Mouse (Mus musculus): ENCODE data around the gene Spred1. TPM values are rescaled to one million over a fixed set of nuclear protein-coding genes. Genes with fewer than 3 reads are reported as not detected.
"Not testable (repeated sequence)": the region's sequence is repeated elsewhere in the genome, so short reads cannot be mapped to it uniquely, and the experiment has no call there.

Gene Spred1
- total RNA-seq, 2 experiments from 2014 or later, result 4.2 to 7.5 TPM

DNA sequence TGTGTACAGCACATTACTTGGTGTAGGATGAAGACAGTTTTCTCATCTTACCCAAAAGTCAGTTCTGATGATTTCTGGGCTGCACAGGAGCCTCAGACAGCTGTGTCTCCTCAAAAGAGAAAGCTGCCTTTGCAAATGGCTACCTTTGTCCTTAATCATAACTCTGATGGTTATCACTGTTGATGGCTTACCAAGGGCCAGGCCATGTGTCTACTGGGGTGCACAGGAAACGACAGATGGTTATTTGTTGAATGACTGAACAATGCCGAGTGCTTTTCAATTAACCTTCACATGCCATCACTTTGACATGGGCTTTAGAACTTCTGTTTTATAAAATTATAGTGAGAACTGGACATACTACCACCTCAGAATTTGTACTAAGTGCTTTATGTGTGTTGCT, 2.7 kb upstream of the Spred1 start:
- ATAC-seq (replicated peaks; ENCODE audit: low FRiP score, poor library complexity, severe bottlenecking), result no peak

DNA sequence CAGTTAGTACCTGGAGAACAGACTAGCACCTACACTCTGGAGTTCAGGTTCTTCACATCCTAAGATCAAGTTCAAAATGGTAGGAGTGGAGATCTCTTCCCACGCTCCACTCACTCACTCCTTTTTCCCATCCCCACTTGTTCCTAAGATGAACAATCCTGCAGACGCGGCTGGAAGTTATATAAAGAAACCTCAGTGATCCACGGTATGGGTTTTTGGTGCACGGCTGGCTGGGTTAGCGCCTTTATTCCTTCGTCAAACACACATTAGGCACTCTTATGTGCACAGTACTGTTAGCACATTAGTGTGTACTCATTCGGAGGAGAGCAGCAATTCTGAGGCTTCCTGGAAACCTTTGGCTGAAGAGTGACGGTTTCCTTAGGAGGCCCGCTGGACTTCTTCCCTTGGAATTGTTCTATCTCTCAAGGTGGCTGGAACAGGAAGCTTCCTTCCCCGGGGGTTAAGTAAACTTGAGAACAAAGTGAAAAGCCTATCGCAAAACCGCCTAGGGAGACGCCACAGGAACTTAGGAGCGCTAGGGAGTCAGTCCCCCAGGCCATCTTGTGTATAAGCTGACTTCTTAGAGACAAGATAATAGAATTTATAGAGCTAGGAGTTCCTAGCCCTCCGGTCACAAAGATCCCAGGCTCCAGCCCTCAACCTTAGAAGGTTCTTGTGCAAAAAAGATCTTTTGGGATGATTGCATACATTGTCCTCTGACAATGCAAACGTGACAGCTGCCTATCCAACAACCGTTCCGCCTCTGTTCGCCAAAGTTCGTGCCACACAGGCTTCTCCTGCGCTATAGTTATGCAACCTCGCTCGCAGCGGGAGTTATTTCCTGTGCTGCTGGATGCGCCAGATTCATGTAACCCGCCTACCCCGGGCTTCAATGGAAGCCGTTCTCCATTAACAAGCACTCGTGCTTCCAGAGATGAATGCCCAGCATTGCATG, 1.6 kb upstream of the Spred1 start:
- no peak for ATAC-seq (replicated peaks; ENCODE audit: low FRiP score, poor library complexity, severe bottlenecking)

DNA sequence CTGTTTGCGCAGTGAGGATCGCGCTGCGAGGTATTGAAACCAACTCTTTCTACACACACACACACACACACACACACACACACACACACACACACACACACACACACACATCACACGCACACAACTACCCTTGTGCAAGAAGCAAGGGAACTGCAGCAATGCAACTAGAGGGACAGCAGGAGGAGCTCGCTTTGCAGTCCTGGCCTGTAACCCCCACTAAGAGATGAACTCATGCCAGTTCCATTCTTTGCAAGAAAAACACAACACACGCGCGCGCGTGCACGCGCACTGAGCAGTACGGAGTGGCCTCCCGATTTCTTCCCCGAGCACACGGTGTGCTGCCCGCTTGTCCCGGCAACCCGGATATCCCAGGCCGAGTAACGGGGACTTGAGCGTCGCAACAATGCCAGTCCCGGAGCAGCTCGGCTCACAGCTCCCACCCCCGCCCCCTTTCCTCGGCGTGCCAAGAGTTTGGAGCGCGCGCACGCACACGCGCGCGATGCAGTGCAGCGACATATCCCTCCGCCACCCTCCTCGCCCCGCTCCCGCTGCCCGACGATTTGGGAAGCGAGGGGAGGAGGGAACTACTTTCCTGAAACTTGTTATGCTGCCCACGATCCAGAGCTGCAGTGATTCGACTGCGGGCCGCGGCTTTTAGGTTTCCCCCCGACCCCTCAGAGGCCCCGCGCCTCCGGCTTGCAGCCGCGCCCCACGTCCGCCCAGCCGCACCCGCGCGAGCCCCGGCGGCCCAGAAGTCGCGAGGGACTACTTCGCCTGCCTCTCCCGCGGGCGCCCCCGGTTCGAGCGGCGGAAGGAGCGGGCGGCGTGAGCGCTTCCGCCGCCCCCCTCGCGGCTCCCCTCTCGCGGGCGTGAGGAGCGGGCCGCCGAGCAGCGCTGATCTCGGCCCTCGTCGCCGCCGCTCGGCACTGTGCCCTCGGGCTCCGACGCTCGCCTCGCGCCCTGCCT, 645 bp upstream of the Spred1 start:
- peak; percentile 67 for ATAC-seq (replicated peaks; ENCODE audit: low FRiP score, poor library complexity, severe bottlenecking)

DNA sequence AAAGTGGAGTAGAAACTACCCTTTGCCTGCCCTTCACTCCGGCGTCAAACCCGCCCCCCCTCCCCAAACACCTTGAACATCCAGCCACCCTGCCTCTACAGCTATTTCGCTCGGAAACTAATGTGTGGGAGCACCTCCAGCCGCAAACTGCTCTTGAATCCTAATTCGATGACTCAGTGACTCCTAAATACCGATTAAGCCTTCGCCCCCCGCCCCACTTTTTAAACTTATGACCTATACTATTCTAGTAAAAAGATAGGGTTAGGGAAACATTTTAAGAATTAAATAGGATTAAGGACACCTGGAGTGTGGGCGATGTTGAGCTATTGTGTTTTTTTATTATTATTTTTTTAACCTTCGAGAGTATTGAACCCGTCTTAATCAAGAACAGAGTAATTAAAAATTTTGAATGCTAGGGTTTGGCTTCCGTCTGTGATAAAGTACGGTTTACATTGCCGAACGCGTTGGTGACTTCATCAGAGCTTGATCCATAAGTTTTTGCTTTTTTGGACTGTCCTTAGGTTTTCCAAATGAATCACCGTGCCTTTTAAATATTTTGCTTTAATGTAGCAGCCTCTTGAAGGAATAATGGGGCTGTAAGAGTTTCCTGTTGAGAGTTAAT, 921 bp downstream of the Spred1 start:
- ATAC-seq (replicated peaks; ENCODE audit: low FRiP score, poor library complexity, severe bottlenecking), result no peak

DNA sequence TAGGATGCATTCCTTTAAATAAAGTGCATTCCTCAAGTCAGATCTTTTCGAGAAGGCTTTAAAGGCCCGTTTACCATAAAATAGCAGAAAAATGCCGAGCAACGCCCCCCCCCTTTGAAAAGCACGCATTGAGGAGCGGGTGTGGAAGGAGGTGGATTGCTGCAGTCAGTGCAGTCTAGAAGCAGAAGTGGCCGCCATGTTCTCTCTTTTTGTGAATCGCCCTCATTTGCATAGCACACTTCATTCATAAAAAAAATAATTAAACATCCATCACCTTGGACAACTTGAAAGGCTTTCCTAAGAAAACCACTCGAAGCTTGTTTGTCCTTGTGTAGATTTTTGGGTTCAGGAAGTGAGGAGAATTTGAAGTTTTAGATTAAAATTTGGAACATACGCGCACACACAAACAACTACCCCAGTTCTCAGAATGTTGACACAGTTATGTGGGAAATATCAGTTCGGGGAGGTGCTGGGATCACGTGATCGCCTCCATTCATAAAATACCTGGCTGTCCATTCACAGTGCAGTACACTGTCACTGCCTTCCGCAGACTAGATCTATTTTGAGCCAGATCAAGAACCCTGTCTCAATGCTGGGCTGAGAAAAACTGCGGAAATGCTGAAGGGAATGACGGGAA, 1.6 kb downstream of the Spred1 start:
- peak; percentile 70 for ATAC-seq (replicated peaks; ENCODE audit: low FRiP score, poor library complexity, severe bottlenecking)

DNA sequence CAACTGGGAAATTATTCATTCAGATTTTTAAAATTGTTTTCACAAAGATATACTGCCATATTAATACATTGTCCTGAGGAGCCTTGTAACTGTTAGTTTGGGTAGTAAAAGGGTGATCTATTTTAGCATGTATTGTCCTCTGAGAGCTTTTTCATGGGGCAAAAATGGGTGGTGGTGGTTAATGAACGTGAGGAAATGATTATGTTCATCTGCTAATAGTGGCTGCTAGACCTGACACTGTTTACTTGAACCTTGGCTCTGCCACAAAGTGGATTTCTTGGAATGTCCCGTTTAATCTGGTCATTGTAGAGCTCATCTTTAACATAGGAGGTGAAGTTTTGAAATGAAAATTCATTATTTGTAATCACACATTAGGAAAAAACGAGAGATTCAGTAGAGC, 2.5 kb downstream of the Spred1 start:
- no peak for ATAC-seq (replicated peaks; ENCODE audit: low FRiP score, poor library complexity, severe bottlenecking)

DNA sequence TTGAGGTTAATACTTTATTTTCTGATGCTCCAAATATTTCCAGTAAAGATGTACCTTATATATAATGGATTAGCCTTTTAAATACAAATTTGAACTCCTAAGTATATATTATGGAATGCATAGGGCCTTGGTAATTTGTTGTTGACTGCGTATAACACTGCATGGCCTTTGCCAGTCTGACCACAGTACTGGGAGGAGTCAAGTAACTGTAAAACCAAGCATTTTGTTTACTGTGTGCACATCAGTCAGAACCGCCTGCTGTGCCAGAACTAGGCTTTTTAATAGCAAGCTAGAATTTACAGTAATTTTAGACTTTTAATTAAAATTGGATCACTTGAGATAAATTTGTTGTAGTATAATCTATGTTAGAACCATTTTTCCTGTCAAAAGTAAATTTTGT, 3.7 kb downstream of the Spred1 start:
- ATAC-seq (replicated peaks; ENCODE audit: low FRiP score, poor library complexity, severe bottlenecking), result no peak

DNA sequence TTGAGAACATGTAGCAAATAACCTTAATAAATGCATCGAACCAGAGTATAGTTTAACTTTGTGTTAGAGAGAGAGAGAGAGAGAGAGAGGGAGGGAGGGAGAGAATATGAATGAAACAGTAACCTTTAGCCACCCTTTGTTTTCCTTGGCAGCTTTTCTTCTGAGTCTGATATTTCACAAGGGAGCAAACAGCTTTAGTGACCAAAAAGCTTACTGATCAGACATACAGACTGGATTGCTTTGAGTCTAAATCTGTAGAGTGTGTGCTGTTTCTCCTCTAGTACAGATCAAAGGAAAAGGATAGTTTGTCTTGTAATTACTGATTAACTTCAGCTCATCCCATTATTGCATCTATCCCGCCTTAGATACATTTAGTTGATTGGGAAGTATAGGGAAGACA, 8.0 kb downstream of the Spred1 start:
- ATAC-seq (replicated peaks; ENCODE audit: low FRiP score, poor library complexity, severe bottlenecking), result no peak

DNA sequence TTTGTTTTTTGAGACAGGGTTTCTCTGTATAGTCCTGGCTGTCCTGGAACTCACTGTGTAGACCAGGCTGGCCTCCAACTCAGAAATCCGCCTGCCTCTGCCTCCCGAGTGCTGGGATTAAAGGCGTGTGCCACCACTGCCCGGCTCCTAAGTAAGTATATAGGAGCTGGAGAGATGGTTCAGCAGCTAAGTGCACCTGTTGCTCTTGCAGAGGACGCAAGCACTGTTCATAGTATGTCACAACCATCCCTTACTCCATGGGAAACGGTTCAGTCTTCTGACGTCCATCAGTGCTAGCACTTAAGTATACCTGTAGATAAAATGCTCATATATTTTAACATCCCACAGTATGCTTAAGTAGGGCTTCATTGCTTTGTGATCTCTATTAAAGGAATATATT, 9.9 kb downstream of the Spred1 start:
- not testable (repeated sequence) for ATAC-seq (replicated peaks; ENCODE audit: low FRiP score, poor library complexity, severe bottlenecking)

DNA sequence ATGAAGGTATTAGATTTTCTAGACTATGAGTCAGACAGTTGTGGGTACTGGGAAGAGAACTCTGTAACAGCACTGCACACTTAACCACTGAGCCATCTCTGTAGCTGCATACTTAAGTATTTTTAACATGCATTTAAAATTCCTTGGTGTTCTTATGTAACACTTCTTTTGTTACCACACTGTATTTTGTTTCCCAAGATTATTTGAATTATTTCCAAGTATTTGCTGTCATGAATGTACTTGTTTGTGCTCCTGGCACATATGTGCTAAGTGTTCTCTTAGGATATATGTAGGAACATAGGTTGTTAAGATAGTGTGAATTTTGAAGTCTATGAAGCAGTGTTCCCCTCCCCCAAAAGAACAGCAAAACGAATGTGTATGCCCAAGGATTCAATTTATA, 10.7 kb downstream of the Spred1 start:
- ATAC-seq (replicated peaks; ENCODE audit: low FRiP score, poor library complexity, severe bottlenecking), result no peak

DNA sequence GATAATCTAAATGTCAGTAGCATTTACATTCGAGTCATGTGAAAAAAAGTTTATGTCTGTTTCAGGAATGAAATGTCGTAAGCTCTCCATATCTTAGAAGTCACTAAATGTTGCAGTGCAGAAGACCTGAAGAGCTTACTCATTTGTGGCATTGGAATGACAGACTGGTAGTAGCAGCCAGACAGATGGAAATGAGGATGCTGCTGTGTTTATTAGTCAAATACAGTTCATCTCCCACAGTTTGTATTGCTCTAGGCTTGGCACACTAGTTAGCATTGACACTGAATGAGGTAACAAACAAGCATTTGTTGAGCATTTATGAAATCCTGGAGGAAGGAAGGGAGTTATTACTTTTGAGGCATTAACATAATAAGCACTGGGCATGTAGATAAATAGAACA, 12.4 kb downstream of the Spred1 start:
- ATAC-seq (replicated peaks; ENCODE audit: low FRiP score, poor library complexity, severe bottlenecking), result no peak

DNA sequence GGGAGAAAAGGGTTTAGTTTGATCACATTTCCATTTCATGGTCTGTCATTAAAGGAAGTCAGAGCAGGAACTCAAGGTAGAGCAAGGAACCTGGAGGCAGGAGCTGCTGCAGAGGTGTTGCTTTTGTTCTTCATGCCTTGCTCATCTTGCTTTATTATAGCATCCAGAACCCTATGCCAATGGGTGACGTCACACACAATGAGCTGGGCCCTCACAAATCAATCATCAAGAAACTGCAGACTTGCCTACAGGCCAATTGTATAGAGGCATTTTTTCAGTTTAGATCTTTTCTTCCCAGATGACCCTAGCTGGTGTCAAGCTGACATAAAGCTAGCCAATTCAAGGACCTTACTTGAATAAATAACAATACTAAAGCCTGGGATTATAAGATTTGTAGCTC, 16.6 kb downstream of the Spred1 start:
- ATAC-seq (replicated peaks; ENCODE audit: low FRiP score, poor library complexity, severe bottlenecking), result no peak

DNA sequence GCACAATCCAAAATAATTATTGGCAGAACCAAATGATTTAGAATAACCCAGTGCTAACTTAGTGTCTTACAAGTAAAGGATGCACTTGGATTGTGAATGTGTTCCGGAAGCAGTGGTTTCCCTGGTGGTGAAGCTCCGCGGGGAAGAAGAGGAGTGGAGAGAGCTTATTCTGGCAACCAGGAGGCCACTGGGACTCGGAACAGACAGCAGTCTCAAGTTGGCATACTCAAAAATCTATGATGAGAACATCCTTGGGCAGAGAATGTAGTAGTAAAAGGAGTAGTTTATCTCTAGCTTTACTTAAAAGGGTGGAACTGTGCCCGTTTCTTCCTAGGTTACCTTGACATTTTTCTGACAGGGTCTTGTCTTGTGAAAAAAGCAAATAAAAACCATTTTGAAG, 17.8 kb downstream of the Spred1 start:
- ATAC-seq (replicated peaks; ENCODE audit: low FRiP score, poor library complexity, severe bottlenecking), result no peak

DNA sequence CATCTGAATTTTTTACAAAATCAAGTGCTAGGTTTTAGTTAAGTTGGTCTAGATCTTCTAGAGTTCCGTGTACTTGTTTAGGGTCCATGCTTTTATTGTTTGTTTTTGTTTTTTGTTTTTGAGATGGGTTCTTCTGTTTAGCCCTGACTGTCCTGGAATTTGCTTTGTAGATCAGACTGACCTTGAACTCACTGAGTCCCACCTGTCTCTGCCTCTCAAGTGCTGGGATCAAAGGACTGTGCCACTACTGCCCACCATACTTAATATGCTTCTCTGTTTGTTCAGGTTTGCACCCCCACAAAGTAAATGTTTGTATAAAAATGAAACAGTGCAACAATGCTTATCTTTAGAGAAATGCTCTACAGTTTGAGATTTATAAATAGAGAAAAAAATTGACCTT, 18.8 kb downstream of the Spred1 start:
- ATAC-seq (replicated peaks; ENCODE audit: low FRiP score, poor library complexity, severe bottlenecking), result no peak

DNA sequence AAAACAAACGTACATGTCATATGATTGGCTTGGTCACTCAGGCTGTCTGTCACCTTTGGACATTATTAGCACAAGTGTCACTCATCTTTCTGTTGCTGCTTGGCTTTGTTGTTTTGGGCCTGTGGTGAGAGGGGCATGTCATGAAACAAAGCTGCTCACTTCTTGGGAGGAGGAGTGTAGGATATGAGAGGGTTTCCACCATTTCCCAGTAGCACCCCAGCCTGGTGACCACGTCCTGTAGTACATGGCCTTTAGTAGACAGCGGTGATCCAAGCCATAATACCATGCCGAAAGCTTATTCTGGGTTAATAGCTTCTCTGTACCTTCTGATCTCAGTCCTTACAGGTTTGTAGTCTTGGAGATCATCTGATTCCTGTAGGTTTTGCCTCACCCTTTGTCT, 21.9 kb downstream of the Spred1 start:
- ATAC-seq (replicated peaks; ENCODE audit: low FRiP score, poor library complexity, severe bottlenecking), result no peak

DNA sequence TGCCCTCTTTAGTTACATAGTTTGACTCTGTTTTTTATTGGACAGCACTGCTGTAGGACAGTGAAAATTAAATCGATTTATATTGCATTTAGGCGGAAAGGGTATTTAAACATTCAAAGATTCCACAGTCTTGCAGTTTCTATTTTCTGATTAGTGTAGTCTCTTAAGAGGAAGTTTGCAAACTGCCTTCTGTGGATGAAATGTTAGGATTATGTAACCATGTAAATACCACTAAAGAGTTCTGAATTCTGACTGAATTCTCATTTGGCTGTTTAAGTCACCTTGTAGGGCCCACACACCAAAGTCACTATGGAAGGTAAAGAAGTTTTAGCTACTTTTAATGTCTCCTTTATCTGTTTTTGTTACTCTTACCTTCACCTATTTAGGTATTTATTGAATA, 24.9 kb downstream of the Spred1 start:
- ATAC-seq (replicated peaks; ENCODE audit: low FRiP score, poor library complexity, severe bottlenecking), result no peak

DNA sequence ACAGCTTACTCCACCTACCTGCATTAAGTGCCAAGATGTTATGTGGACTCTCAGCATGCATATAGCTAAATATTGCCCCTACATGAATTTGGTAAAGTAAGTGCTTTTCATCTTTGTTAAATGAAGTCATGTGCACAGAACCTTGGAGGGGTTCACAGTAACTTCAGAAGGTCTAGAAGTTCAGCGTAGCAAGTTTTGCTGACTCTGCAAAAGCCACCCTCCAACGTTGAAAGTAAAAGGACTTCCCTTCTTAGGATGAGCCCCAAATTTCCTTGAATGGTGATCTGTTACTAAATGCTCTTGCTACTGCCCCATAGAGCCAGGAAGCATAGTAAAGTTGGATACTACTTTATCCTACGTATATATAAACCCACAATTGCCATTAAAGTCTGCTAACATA, 25.4 kb downstream of the Spred1 start:
- no peak for ATAC-seq (replicated peaks; ENCODE audit: low FRiP score, poor library complexity, severe bottlenecking)

DNA sequence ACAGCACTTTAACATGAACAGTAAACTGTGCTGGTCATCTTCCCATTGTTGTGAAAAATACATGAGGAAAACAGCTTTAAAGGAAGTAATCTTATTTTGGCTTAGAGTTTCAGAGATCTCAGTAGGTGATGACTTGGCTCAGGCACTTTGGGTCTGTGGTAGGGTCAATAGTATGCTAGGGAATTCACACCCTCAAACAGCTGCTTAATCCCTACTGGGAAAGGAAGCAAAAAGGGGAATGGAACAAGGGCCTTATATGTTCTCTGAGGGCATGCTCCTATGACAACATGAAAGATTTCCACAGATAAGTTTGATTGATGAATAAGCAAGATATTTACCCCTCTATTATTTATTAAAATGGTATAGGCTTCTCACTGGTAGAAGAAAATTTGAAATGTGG, 31.0 kb downstream of the Spred1 start:
- no peak for ATAC-seq (replicated peaks; ENCODE audit: low FRiP score, poor library complexity, severe bottlenecking)

DNA sequence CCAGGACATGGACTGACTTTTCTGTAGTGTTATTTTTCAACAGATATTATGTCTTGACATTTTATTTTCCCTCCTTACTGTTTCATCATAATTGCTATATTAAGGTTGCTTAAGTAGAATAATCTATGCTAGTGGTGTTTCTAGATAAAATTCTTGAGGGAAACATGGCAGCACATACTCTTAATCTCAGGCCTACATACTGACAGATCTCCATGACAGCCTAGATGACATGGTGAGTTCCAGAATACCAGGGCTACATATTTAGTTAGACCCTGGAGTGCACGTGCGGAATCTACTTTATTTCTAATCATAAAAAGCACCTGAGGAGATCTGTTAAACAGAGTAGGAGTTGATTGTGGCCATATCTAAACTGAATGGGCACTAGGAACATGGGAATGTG, 47.2 kb downstream of the Spred1 start:
- ATAC-seq (replicated peaks; ENCODE audit: low FRiP score, poor library complexity, severe bottlenecking), result no peak

DNA sequence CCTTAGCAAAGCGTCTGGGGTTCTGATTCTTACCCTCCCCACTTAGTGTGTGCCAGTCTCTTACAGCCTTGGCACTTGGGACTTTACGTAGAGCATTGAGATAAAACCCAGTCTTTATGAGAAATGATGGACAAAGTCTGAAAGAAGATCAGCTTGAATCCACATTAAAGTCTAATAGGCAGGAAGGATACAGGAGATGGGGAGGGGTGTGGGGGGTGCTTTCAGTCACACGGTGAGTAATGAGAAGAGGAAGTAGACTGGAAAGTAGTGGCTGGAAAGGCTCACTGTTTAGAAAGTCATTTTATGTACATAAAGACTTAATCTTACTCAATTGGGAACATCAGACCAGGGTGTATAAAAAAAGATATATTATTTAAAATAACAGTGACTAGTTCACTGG, 47.9 kb downstream of the Spred1 start:
- ATAC-seq (replicated peaks; ENCODE audit: low FRiP score, poor library complexity, severe bottlenecking), result no peak

Measured in erythroid progenitor cell, adult 5-6 weeks (primary cell).